7 mouse cellular contexts compared by ENCODE assay signal in the genomic region with DNA sequence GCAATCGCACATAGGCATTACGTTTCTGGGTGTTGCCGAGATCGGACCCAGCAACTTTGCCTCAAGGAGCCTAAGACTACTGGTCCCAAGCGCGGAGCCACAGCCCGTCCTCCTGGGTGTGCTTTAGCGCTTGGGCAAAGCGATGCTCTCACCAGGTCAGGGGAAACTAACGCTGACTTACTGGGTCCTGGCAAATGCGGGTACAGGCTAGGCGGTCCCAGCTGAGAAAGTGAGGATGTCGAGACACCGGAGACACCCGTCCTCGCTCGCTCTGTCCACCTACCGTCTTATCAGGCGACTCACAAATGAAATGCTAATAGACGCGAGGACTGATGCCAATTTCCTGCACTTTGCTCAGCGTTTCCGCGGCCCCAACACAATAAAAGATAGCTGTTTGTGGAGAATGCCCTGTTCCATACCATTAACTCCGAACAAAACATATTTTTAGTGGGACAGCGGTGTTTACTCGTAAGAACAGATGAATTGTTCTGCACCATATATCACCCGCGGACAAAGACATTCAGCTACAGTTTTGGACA.
DNase-seq lines count a peak whose midpoint lies in the region; ATAC-seq and TF ChIP-seq lines count a peak whose summit lies in the region.

No protein-coding gene starts in this region.

- peak; percentile 22; the same call in 1 of the 2 replicates for ATAC-seq in midbrain, embryonic 15.5 days (replicated peaks)

- under 1% methylated on average over 29 of the region's 29 CpGs for WGBS in midbrain, embryonic 15.5 days

- DNase-seq in testis, postnatal 10 days (ENCODE audit: low spot score), result no peak
- DNase-seq in cerebellum, postnatal 25 days, result peak; percentile 59 to 60
- peak; percentile 39 for DNase-seq in forelimb bud, embryonic 11.5 days (ENCODE audit: low read depth, low spot score)
- peak; percentile 21 to 36 for DNase-seq in left cerebral cortex, postnatal 25 days (ENCODE audit: low spot score in 2 of 2)
- no peak for DNase-seq in spleen, postnatal 4 days (ENCODE audit: low spot score in 2 of 2)

- no peak for TF ChIP-seq CTCF in testis, adult 2 months (IDR thresholded peaks at IDR 0.05; ENCODE audit: control insufficient read depth, insufficient read depth, insufficient replicate concordance, low read depth, low read length)

- peak overlapping the region; percentile 87 for H3K4me3 ChIP-seq in testis, adult 2 months (ENCODE audit: control insufficient read depth, low read depth, low read length)
- peak overlapping the region; percentile 69 for H3K4me3 ChIP-seq in midbrain, embryonic 15.5 days

- no peaks in the 10 kb centered on the region for H3K27me3 ChIP-seq in testis, adult 2 months (ENCODE audit: control insufficient read depth, insufficient read depth, low read length)
- H3K27me3 ChIP-seq in midbrain, embryonic 15.5 days (replicated peaks), result no peaks in the 10 kb centered on the region

- H3K27ac ChIP-seq in testis, adult 2 months (ENCODE audit: control insufficient read depth, insufficient read depth, low read depth, low read length), result no peak overlapping the region
- H3K27ac ChIP-seq in midbrain, embryonic 15.5 days, result peak overlapping the region; percentile 95

- no peaks in the 10 kb centered on the region for H3K9me3 ChIP-seq in midbrain, embryonic 15.5 days

- no peaks in the 10 kb centered on the region for H3K36me3 ChIP-seq in testis, adult 2 months (ENCODE audit: control insufficient read depth, insufficient read depth, low read length)
- H3K36me3 ChIP-seq in midbrain, embryonic 15.5 days (replicated peaks), result no peaks in the 10 kb centered on the region; the same call in 1 of the 2 replicates

- peak overlapping the region; percentile 76 for H3K9ac ChIP-seq in midbrain, embryonic 15.5 days

- peaks cover 3% of the 10 kb centered on the region; the same call in 1 of the 2 replicates for H3K4me1 ChIP-seq in testis, adult 2 months (ENCODE audit: control insufficient read depth, insufficient read depth, low read length)
- peaks cover 29% of the 10 kb centered on the region for H3K4me1 ChIP-seq in midbrain, embryonic 15.5 days

- peak overlapping the region; percentile 60 for H3K4me2 ChIP-seq in midbrain, embryonic 15.5 days

- intact Hi-C loops in left cerebral cortex, postnatal 25 days (cut with DNase I), result loop anchor here (5.0 kb wide), 1 partner anchor 85 kb away; no protein-coding TSS in a partner anchor

- TF ChIP-seq POLR2A in testis, adult 2 months (IDR thresholded peaks at IDR 0.05; ENCODE audit: control insufficient read depth, low read depth, low read length), result no peak

Comparison
In these comparisons a context has a peak if more than half of its experiments do, and no peak if none do; other contexts are left out.
1. DNase-seq: peak in cerebellum, postnatal 25 days (2 of 2), forelimb bud, embryonic 11.5 days (single experiment) and left cerebral cortex, postnatal 25 days (2 of 2); none in testis, postnatal 10 days (single experiment) and spleen, postnatal 4 days (0 of 2).